Mouse (Mus musculus) NIH3T3 (cell line): ENCODE data around the gene Rasl11b.

Source experiments
- DNase-seq: peaks from one replicate; pipeline ENCODE4 v3.0.0-alpha.2; 2012; ENCODE audit warnings: low read depth

Gene Rasl11b

GRCm38 (mm10) chr5:74209640-74210039 is 14.6 kb downstream of the Rasl11b start:
- DNase-seq, result no peak

- DNase-seq, result no peak
Measured at GRCm38 (mm10) chr5:74211346-74211745, 16.3 kb downstream of the Rasl11b start.

GRCm38 (mm10) chr5:74214501-74215110 is 19.5 kb downstream of the Rasl11b start:
- DNase-seq, result peak; percentile 45

DNA sequence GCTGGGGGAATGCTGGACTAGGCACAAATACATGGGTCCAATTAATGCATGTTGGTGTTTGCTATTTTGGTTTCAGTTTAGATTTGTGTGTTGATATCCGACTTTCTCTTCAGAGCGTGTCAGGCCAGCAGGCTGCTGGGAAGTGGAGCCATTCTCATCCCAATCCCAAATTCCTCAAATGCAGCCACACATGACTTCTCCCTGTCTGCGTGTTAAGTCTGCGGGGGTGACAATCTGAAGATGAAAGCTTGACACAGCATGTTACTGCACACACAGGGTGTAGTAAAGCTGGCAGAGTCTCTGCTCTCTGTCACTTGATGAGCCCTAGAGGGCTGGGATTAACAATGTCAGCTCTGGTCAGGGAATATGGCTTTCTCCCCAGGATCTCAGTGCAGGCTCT is 20.0 kb downstream of the Rasl11b start:
- DNase-seq, result no peak

DNA sequence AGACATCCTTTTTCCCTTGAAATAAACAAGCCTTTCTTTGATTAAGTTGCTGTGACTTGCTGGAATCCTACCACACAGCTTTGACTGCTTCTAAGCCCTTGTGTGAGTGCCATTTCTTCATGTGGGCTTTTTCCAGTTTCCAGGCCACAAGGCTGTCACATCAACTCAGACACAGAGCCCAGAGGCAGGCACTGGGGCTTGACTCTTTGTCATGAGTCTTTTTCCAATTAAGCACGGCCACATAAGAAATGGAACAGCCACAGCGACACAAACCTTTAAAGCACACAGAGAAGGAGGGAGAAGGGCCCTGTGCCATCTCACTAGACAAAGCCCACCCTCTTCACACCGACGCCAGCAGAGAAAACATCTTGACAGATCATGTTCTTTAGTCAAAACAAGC is 23.4 kb downstream of the Rasl11b start:
- no peak for DNase-seq

GRCm38 (mm10) chr5:74222626-74223025 is 27.5 kb downstream of the Rasl11b start:
- no peak for DNase-seq

- no peak for DNase-seq
Measured at GRCm38 (mm10) chr5:74224480-74224879, 29.4 kb downstream of the Rasl11b start.

- DNase-seq, result no peak
Measured at GRCm38 (mm10) chr5:74226183-74226582, 31.1 kb downstream of the Rasl11b start.

- no peak for DNase-seq
Measured at GRCm38 (mm10) chr5:74227352-74227751, 32.3 kb downstream of the Rasl11b start.

DNA sequence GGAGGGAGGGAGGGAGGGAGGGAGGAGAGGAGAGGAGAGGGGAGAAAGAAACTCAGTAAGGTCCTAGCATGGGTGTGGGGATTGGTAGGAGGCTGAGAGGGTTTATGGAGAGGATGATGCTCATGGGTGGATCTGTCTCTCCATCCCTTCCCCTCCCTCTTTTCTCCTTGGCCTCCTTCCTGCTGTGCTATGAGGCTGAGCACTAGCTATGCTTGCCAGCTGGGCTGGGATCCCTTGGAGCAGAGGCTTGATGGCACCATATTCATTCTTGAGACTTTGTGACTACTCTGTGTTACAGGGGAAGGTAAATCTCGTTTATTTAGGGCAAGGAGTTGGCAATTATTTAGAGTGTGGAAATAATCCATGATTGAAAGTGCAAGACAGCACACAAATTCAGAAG is 33.9 kb downstream of the Rasl11b start:
- peak; percentile 17 for DNase-seq

GRCm38 (mm10) chr5:74229775-74230413 is 34.8 kb downstream of the Rasl11b start:
- DNase-seq, result no peak

- peak; percentile 18 for DNase-seq
Measured at GRCm38 (mm10) chr5:74230525-74230924, 35.4 kb downstream of the Rasl11b start.

- no peak for DNase-seq
Measured at GRCm38 (mm10) chr5:74233808-74234207, 38.7 kb downstream of the Rasl11b start.

DNA sequence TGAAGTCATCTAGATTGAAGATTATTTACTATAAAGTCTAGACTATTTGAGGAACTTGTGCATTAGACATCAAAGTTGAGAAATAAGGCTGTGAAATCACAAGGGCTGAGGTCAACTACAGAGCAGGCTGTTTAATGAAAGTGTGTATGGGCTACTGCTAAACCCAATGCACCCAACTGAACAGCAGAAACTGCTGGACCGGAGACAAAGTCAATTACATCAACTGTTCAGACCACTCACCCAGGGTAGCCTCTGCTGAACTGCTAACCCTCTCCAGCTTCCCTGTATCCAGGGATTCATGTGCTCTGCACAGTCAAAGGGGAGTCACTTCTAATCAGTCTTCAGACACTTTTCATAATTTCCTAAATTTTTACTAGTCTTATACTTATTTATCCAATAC is 44.3 kb downstream of the Rasl11b start:
- DNase-seq, result no peak

DNA sequence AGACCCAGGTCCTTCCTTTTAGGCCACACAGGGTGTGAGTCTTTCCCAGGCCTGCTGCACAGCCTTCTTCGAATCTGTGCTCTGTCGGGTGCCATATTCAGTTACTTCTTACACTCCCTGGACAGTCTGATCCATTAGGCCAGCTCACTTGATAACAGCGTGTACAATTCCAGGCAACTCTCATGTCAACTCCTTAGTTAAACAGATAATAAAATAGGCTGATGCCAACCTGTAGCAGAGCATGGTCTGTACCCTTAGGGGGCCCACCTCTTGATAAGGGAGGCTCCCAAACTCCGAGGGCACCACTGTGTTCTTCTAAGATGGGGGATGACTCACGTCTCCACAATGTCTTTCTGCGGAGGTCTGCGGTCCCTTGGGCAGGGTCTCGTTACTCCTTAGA is 45.2 kb downstream of the Rasl11b start:
- DNase-seq, result no peak

GRCm38 (mm10) chr5:74240926-74241680 is 46.0 kb downstream of the Rasl11b start:
- DNase-seq, result no peak

GRCm38 (mm10) chr5:74242654-74243053 is 47.6 kb downstream of the Rasl11b start:
- no peak for DNase-seq

DNA sequence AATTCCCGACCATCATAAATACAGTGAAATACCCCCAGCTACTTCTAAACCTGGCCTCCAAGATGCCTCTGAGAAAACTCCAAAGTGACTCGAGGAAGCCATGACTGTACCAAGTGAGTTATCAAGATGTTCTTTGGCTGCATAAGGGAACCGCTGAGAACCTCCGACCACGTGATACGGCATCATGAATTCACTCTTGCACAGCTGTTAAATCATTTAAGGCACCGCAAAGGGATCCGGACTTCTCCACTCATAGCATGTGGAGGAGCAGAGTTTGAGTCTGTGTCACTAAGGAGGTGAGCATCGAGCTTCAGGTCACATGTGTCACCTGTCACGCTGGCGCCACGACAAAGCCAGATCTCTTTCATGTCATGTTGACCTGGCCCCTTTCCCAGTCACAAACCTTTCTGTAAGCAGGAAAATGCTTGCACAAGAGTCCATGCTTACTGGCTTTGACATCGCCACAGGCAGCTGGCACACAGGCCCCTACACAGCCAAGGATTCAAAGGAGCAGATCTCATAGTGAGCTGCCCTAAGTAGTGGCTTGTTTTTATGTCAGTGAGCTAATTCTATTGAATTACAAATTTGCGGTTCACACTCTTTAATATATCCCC is 49.4 kb downstream of the Rasl11b start:
- DNase-seq, result no peak

DNA sequence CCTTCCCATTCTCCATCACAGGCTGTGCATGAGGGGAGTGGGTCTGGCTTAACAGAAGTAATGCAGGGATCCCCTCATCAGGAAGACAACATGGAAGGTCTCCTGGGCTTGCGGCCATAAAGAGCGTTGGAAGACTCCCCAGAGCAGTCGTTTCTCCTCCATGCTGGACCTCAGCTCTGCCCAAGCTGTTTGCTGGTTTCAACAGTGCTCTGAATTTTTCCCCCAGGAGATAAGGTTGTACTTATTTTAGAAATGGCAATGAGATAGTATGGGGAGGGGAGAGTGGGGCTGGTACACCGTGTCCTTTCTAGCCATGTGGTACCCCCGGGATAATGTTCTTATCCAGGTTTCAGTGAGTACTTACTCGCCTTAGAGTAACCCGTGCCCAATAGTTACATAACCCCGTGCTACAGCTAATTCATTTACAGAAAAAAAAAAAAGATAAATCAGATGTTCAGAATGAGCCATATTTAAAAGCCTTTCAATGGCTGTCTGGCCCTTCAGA is 50.6 kb downstream of the Rasl11b start:
- no peak for DNase-seq

DNA sequence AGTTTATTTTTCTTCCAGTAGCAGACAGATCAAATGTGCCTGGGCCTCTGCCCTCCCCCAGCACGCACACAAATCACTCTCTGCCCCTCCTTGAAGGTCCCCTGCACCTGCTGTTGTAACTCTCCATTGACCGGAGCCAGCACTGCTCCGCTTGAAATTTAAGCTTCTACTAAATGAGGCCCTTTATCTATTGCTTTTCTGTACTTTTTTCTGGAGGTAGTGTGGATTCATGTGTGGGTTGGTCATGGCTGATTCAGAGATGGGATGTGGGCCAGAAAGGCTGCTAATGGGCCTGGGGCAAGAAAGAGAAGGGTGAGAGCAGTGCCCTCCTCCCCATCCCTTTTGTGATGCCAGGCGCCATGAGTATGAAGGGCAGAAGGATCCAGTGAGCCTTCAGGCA is 51.4 kb downstream of the Rasl11b start:
- DNase-seq, result peak; percentile 61

DNA sequence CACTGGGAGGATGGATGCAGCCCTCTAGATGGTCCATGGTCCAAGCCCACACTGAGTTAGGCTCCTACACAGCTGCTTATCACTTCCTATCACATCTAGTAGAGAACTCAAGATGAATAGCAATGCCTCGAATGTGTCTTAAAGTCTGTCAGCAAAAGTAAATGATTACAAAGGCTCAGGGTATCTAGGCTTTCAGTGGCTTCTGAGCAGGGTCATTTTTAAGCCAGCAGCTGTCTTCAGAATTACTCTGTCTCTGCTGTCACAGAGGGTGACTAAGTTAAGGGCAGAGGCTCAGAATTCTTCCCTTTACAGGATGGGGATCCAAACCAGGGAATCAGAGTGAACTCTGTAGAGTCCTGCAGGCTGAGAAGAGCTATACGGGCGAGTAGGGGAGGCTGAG is 51.9 kb downstream of the Rasl11b start:
- DNase-seq, result no peak
